25 mouse cellular contexts compared by ENCODE assay signal in genomic region chr16:95863565-95863964, GRCm38 (mm10).
DNase-seq lines count a peak whose midpoint lies in the region; ATAC-seq and TF ChIP-seq lines count a peak whose summit lies in the region.
"Had no signal": no experiment of that assay in that cellular context is flagged by ENCODE, and none has a peak within 500 bp of the region (broad histone marks: within the 10 kb centered on the region; RNA-seq: fewer than 3 reads in every experiment).

No protein-coding gene starts in this region.

- WGBS in heart, embryonic 10.5 days, result 79% methylated on average over 4 of the region's 4 CpGs
- WGBS in kidney, embryonic 15.5 days, result 82% methylated on average over 4 of the region's 4 CpGs
- 75% methylated on average over 4 of the region's 4 CpGs for WGBS in kidney, embryonic 14.5 days
- 93% methylated on average over 4 of the region's 4 CpGs for WGBS in thymus, adult 2 months

- H3K27me3 ChIP-seq in heart, embryonic 10.5 days (ENCODE audit: insufficient read depth, poor library complexity, severe bottlenecking), result no peaks in the 10 kb centered on the region
- no peaks in the 10 kb centered on the region for H3K27me3 ChIP-seq in kidney, embryonic 15.5 days
- H3K27me3 ChIP-seq in kidney, embryonic 14.5 days (ENCODE audit: control insufficient read depth, insufficient read depth, low read length), result no peaks in the 10 kb centered on the region
- H3K27me3 ChIP-seq in thymus, adult 2 months (ENCODE audit: control insufficient read depth, insufficient read depth, low read length), result no peaks in the 10 kb centered on the region
- H3K27me3 ChIP-seq: forebrain, embryonic 13.5 days; intestine, embryonic 15.5 days; neural tube, embryonic 13.5 days had no signal

- no peak for ATAC-seq in kidney, embryonic 15.5 days (replicated peaks; ENCODE audit: low FRiP score)
- ATAC-seq in kidney, embryonic 14.5 days (ENCODE audit: low FRiP score, low TSS enrichment), result no peak
- ATAC-seq: CD4-positive, CD25-positive, alpha-beta regulatory T cell, adult 4 months; forebrain, embryonic 13.5 days; hindbrain, embryonic 16.5 days; intestine, embryonic 15.5 days; liver, postnatal 0 days; midbrain, embryonic 16.5 days had no signal

- no peaks in the 10 kb centered on the region for H3K36me3 ChIP-seq in heart, embryonic 10.5 days
- no peaks in the 10 kb centered on the region for H3K36me3 ChIP-seq in kidney, embryonic 15.5 days
- no peaks in the 10 kb centered on the region for H3K36me3 ChIP-seq in kidney, embryonic 14.5 days (ENCODE audit: control insufficient read depth, insufficient read depth, low read length)
- no peaks in the 10 kb centered on the region for H3K36me3 ChIP-seq in thymus, adult 2 months (ENCODE audit: control insufficient read depth, insufficient read depth, low read length)
- H3K36me3 ChIP-seq: hindbrain, embryonic 10.5 days; intestine, embryonic 15.5 days; limb, embryonic 12.5 days; midbrain, embryonic 10.5 days; neural tube, embryonic 13.5 days had no signal

- peak overlapping the region; percentile 71; the same call in 1 of the 2 replicates for H3K27ac ChIP-seq in heart, embryonic 10.5 days
- H3K27ac ChIP-seq in kidney, embryonic 15.5 days, result peak overlapping the region; percentile 80
- no peak overlapping the region for H3K27ac ChIP-seq in kidney, embryonic 14.5 days (ENCODE audit: low read depth, low read length)
- peak overlapping the region; percentile 25; the same call in 1 of the 2 replicates for H3K27ac ChIP-seq in thymus, adult 2 months (ENCODE audit: control insufficient read depth, insufficient read depth, low read length)
- H3K27ac ChIP-seq: forebrain, embryonic 13.5 days; hindbrain, embryonic 10.5 days; macrophage; midbrain, embryonic 10.5 days; neural tube, embryonic 13.5 days had no signal

- no peak for TF ChIP-seq CTCF in thymus, adult 2 months (IDR thresholded peaks at IDR 0.05; ENCODE audit: borderline replicate concordance, control insufficient read depth, extremely low read depth, insufficient read depth, low read length, poor library complexity)

- H3K4me1 ChIP-seq in heart, embryonic 10.5 days, result peaks cover 30% of the 10 kb centered on the region
- peaks cover 17% of the 10 kb centered on the region; the same call in 1 of the 2 replicates for H3K4me1 ChIP-seq in kidney, embryonic 15.5 days
- no peaks in the 10 kb centered on the region for H3K4me1 ChIP-seq in kidney, embryonic 14.5 days (ENCODE audit: control insufficient read depth, insufficient read depth, low read length)
- H3K4me1 ChIP-seq in thymus, adult 2 months (replicated peaks; ENCODE audit: control insufficient read depth, insufficient read depth, low read length), result peaks cover 70% of the 10 kb centered on the region
- H3K4me1 ChIP-seq: forebrain, embryonic 13.5 days; intestine, embryonic 15.5 days; midbrain, embryonic 10.5 days had no signal

- DNase-seq in heart, embryonic 10.5 days (ENCODE audit: low spot score), result no peak
- no peak for DNase-seq in heart, postnatal 10 days
- DNase-seq in thymus, adult 2 months, result no peak
- no peak for DNase-seq in thymus, postnatal 36 days
- DNase-seq in thymus, postnatal 4 days, result peak; percentile 38
- DNase-seq: adrenal gland, postnatal 25 days; cerebellum, adult 9-10 months; kidney, adult 9 months; layer of hippocampus, postnatal 36 days; liver, postnatal 0 days; retina, postnatal 1 day had no signal

- no peak overlapping the region for H3K4me2 ChIP-seq in kidney, embryonic 15.5 days
- no peak overlapping the region for H3K4me2 ChIP-seq in kidney, embryonic 14.5 days (replicated peaks; ENCODE audit: low read depth, low read length)
- H3K4me2 ChIP-seq: forebrain, embryonic 13.5 days; intestine, embryonic 15.5 days; limb, embryonic 12.5 days; liver, embryonic 11.5 days; neural tube, embryonic 13.5 days had no signal

- no peak for TF ChIP-seq POLR2A in thymus, adult 2 months (IDR thresholded peaks at IDR 0.05; ENCODE audit: control insufficient read depth, extremely low read depth, insufficient read depth, low read length, poor library complexity)

- H3K9me3 ChIP-seq in heart, embryonic 10.5 days, result no peaks in the 10 kb centered on the region
- H3K9me3 ChIP-seq in kidney, embryonic 15.5 days (replicated peaks), result no peaks in the 10 kb centered on the region
- H3K9me3 ChIP-seq in kidney, embryonic 14.5 days (ENCODE audit: control insufficient read depth, low read length), result no peaks in the 10 kb centered on the region
- H3K9me3 ChIP-seq: forebrain, embryonic 13.5 days; hindbrain, embryonic 10.5 days; intestine, embryonic 15.5 days; limb, embryonic 12.5 days; midbrain, embryonic 10.5 days; neural tube, embryonic 13.5 days had no signal

- no peak overlapping the region for H3K4me3 ChIP-seq in heart, embryonic 10.5 days
- no peak overlapping the region for H3K4me3 ChIP-seq in kidney, embryonic 15.5 days (replicated peaks)
- H3K4me3 ChIP-seq in kidney, embryonic 14.5 days (ENCODE audit: low read length), result no peak overlapping the region
- no peak overlapping the region for H3K4me3 ChIP-seq in thymus, adult 2 months (ENCODE audit: control insufficient read depth, insufficient read depth, low read length)
- H3K4me3 ChIP-seq: forebrain, embryonic 13.5 days; hindbrain, embryonic 10.5 days; intestine, embryonic 15.5 days; limb, embryonic 12.5 days; midbrain, embryonic 10.5 days; myocyte; neural tube, embryonic 13.5 days had no signal

- no peak overlapping the region for H3K9ac ChIP-seq in kidney, embryonic 15.5 days
- no peak overlapping the region for H3K9ac ChIP-seq in kidney, embryonic 14.5 days (ENCODE audit: low read depth, low read length)
- H3K9ac ChIP-seq: forebrain, embryonic 13.5 days; intestine, embryonic 15.5 days; limb, embryonic 12.5 days; liver, postnatal 0 days; neural tube, embryonic 13.5 days had no signal

- intact Hi-C loops in heart, postnatal 10 days (cut with DNase I), result loop anchor here (5.0 kb wide), 1 partner anchor 206 kb away; no protein-coding TSS in a partner anchor
